Mouse (Mus musculus) inflammation-experienced regulatory T-cells, adult 6 months (primary cell): Measurements from ENCODE around the gene Stub1. TPM values are rescaled to one million over a fixed set of nuclear protein-coding genes. Genes with fewer than 3 reads are reported as not detected.

Experiments used
- ATAC-seq: one replicate; pipeline ENCODE4 v1.8.0; 2017
- polyA plus RNA-seq, 3 experiments: library from polyadenylated mRNA; unstranded; fragments of 100-300 nt; shearing (Covaris generic); gene quantifications; one replicate each; pipeline ENCODE4 v1.2.1; 2017

Gene Stub1
- polyA plus RNA-seq, 3 experiments from 2014 or later, result 60.7 to 79.7 (median 78.2) TPM

DNA sequence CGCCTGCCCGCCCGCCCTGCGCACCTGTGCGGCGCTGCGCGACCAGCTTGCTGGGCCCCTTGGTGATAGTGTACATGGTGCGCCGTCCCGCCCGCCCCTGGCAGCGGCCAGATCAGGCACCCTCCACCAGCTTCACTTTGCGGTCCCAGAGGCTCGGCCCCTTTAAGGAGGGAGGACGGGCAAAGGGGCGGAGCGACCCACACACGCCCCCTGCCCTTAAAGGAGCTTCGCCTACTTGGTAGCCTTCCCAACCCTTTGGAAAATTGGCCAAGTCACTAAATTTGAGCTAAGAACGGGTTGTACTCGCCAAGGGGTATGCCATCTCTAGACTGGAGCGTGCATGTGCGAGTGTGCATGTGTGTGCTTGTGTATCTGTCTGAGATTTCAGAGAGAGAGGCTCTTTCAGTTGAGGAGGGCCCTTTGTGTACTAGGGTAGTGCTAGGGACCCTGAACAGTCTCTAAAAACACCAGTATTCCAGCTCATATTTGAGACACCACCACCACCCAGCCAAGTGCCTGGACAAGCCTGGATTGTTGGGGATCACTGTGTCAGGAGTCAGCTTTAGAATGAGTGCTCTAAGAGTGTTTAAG lies 35.5 kb upstream of the Stub1 start, which contains the start of gene Mcrip2:
Gene Mcrip2, minus strand, starts transcription at position 164 of the 591 bp plus-strand sequence.
- peak; percentile 81 for ATAC-seq

- no peak for ATAC-seq
Measured at GRCm38 (mm10) chr17:25867836-25868600, 34.8 kb upstream of the Stub1 start.

- peak; percentile 28 for ATAC-seq
Measured at GRCm38 (mm10) chr17:25867509-25867835, 34.3 kb upstream of the Stub1 start.

DNA sequence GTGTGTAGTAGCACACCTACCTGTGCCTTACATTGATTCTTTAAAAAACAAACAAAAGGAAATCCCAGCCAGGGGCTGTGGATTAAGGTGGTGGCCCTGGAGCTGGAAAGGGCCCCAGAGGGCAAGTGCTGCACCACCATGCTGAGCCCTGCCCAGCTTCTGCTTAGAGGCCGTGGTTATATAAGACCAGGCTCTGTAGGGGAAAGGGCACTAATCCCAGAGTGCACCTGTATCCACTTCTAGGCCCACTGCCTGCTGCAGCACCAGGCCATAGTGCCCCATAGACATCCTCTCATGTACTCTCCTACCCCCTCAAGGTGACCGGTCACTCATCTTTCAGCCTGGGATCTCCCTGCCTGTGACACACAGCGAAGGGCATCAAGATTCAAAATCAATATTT lies 33.0 kb upstream of the Stub1 start:
- no peak for ATAC-seq

GRCm38 (mm10) chr17:25865288-25865687 lies 32.1 kb upstream of the Stub1 start:
- no peak for ATAC-seq

DNA sequence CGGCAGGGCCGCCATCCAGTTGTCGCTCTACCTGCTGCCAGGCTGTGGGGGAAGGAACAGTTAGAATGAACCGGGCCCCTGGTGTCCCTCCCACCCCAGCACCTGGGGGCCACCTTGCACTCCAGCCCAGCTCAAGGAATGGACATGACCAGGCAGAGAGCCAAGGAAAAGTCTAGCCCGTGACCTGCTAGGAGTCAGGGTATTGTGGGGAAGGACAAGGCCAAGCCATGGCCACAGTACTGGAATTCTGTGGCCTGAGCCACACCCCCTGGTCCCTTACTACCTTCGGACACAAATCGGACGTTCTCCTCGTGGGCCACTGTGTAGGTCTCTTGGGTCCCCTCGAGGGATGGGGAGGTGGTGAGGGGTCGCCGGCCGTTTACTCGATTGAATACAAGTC lies 31.1 kb upstream of the Stub1 start:
- no peak for ATAC-seq

DNA sequence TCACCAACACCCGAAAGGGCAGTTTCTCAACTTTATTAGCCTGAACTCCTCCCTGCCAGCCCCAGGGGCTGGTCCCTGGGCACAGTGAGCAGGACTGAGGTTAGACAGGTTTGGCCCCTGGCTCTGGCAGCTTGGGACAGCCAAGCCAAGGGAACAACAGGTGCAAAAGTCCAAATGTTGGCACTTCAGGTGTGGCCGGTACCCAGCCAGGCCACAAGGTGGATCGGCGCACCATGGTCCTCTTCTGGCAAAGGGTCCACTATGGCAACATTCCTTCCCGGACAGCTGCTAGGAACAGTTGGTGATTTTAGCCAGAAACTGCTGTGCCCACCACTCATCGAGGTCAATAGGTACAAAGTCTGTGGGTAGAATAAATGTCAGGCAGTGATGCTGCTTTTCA lies 30.5 kb upstream of the Stub1 start:
- ATAC-seq, result no peak

DNA sequence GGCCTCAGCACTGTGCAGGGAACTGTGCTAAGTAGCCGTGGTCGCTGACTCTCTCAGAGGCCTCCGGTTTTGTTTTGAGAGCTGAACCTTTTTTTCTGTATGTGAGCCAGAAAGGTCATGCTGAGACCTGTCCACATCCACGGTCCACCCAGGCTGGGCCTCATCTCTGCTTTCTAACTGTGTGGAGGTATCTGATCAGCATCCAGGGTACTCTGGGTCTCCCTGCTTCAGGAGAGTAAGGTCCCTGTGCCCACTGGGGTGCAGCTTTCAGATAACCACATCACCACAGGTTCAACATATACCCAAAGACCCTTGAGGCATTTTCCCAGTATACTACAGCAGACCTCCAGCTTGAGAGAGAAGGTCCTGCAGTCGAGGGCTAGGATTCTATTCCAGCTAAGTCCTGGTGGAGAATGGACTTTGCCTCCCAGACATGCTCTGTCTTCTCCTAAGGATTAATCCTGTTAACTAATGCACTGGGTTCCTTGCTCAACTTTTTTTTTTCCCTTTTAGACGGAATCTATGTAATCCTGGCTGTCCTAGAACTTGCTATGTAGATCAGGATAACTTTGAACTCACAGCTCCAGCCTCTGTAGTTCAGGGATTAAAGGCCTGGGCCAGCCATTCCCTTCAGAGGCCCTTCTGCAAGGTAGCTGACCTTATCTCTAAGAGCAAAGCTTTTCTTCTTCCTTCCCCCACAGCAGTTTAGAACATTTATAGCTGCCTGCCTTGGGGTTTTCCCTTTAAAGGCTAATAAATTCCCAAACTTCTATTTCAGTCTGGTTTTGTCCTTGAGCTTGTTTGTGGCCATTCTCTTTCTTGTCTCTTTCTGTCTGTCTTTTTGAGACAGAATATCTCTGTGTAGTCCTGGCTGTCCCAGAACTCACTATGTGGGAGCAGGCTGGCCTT lies 28.8 kb upstream of the Stub1 start:
- no peak for ATAC-seq

- peak; percentile 100 for ATAC-seq
Measured at GRCm38 (mm10) chr17:25860832-25861703, 27.9 kb upstream of the Stub1 start, which contains the start of gene Wdr90. TSS of gene Wdr90 (minus strand) at chr17:25861501.

DNA sequence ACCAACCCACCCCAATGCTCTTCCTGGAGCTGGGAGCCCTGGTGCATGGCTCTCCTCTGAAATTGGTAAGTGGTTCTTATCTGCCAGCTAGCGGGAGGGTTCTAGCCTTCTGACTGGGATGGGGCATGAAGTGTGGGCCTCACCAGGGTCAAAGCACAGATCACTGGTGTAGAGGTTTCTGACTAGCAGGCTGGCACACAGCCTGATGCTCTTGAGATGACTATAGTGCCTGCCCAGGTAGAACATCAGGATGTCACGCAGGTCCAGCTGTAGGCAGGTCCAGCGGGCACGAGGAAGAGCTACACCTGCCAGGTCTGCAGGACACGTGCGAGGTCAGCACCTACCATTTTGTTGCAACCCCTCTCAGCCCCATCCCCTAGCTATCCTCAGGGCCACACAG lies 27.0 kb upstream of the Stub1 start:
- ATAC-seq, result no peak

DNA sequence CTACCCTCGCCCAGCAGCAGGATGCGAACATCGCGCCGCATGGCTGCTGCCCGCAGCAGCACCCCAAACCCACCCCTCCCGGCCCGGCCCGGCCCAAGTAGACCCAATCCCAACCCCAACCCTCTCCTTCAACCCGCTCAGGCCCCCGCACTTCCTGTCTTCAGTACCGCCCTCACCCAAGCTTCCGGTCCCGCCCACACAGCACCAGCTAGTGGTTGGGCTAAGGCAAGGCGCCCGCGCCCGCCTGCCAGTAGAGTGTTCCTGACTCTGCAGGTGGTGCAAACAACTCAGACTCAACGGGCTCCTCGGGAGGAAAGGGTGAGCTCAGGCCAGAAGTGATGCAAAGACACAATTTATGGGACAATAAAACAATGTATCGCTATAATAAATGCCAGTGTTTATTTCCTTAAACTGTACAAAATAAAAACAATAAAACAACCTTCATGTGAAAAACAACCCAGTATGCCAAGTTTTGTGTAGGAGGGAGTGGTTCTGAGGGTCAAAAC lies 11.2 kb upstream of the Stub1 start, which contains the start of gene Rhot2:
Gene Rhot2, minus strand, starts transcription at position 456 of the 506 bp plus-strand sequence.
- peak; percentile 100 for ATAC-seq

- peak; percentile 5 for ATAC-seq
Measured at GRCm38 (mm10) chr17:25843636-25844395, 10.6 kb upstream of the Stub1 start.

DNA sequence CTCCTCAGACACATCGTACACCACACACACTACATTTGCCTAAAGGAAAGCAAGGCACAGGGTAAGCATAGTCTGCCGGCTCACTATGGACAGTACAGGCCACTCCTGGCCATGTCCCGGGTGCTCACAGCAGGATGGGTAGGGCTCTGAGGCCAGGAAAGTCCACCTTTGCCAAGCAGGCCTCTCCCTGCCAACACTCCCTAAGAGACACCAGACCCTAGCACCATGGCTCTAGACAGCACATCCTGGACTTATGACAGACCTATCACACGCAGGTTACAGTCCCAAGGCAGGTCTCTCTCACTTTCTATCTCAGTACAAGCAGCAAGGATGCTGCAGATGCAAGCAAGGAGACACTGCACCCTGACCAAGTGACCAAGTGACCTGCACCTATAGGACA lies 9.9 kb upstream of the Stub1 start:
- ATAC-seq, result no peak

GRCm38 (mm10) chr17:25842509-25842908 lies 9.3 kb upstream of the Stub1 start:
- ATAC-seq, result no peak

DNA sequence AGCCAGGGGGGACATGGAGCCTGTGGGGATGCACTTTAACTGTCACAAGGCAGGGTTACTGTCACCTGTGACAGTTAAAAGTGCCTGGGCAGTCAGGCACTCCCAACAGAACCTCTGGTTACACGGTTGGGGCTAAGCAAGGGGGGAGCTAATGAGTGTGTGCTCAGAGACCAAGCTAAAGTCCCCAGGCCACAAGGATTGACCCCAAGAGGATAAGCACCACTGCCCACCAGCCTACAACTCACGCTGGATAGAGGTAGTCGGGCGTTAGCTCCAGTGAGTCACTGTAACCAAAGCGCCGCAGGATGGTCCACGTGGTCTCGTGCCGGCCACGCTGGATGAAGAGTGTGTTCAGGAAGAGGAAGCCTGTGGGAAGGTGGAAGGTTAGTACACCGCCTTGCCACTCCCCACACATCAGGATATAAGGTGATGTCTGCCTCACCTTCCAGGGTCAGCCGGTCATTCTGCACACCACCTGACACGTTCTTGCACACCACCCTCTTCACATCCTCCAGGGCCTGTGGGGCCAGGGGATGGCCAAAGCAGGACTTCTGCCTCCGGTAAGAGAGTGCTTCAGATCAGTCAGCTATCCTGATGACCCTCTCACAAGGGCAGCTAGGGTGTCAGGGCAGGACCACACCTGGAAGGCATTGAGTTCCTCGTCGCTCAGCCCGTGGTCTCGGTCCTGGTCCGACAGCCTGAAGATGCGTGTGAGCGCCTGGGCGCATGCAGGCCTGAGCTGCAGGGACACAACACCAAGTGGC lies 8.1 kb upstream of the Stub1 start, which contains the start of gene Gm20683:
Gene Gm20683, minus strand, starts transcription at position 647 of the 764 bp plus-strand sequence.
- no peak for ATAC-seq

DNA sequence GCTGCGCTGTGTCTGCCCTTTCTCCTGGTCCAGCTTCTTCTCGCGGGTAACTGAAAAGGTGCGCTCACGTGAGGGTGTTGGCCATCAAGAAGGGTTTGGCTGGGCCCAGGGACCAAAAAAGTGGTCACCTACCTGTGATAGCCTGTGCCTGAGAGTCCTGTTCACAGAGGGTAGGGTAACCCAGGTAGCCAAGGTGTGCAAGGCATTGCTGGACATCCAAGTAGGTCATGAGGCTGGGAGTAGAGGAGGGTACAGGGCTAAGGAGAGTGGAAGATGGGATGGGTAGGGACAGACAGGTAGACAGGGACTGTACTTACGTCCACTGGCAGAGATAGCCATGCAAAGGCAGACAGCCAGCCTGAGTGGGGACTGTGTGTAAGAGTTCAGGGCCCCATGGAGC lies 7.3 kb upstream of the Stub1 start:
- ATAC-seq, result no peak

- ATAC-seq, result no peak
Measured at GRCm38 (mm10) chr17:25839455-25840235, 6.4 kb upstream of the Stub1 start.

DNA sequence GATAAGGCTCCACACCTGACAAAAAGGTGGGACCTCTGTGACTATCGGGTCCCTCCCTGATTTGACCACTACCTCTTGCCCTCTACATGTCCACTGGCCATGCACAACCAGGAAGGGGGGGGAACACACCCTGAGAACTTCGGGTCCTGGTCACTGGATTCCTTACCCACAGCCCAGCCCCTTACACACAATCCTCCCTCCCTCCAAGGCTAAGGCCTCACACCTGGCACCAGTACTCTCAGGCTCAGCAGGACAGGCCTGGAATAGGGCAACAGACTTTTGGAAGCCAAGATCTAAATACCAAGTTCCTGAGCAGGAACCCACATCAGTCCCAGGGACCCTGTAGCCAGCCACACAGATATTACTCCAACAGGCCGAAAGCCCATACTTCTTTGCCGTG lies 5.7 kb upstream of the Stub1 start:
- ATAC-seq, result no peak

DNA sequence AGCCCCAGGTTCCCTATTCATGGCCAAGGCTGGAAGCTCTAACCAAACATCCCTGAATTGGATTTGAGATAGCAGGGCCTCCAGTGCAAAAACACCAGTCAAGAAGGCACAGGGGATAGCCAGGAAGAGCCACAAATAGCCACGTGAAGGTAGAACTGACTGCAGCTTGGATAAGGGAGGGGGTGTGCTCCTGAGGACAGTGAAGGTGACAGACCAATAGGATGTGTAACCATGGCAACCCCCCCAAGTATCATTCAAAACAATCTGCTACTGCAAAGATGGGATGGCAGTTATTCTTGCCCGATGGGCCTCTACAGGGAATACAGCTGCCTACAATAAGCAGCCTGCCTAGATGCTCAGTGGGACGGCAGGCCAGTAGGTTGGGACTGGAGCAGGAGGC lies 4.3 kb upstream of the Stub1 start:
- no peak for ATAC-seq

- ATAC-seq, result no peak
Measured at GRCm38 (mm10) chr17:25837076-25837410, 3.8 kb upstream of the Stub1 start, which contains the start of gene Rhbdl1. TSS of gene Rhbdl1 (minus strand) at chr17:25837295.
